Mouse (Mus musculus): ENCODE measurements at regions not wholly inside any gene's neighbourhood (a gene's known extent, or its start where the extent isn't known, plus 50 kb on each side); places are given as distances from the start of the nearest gene placed in this dataset.

- in situ Hi-C loops (cut with MseI, MboI) = no loop called here
Observed at GRCm38 (mm10) chr15:102776218-102776850, 54.4 kb upstream of the Calcoco1 start.

GRCm38 (mm10) chr15:102780626-102781025 is 58.6 kb upstream of the Calcoco1 start:
- in situ Hi-C loops (cut with MseI, MboI) = loop anchor here in 1 of 2 experiments (10.0 kb wide), 1 partner anchor 164 kb away; no protein-coding TSS in a partner anchor

GRCm38 (mm10) chr15:102782988-102783799 is 61.2 kb upstream of the Calcoco1 start:
- in situ Hi-C loops (cut with MseI, MboI) = loop anchor here in 1 of 2 experiments (10.0 kb wide), 1 partner anchor 162 kb away; no protein-coding TSS in a partner anchor

GRCm38 (mm10) chr15:102785055-102785820 is 63.3 kb upstream of the Calcoco1 start:
- in situ Hi-C loops (cut with MseI, MboI) = loop anchor here in 1 of 2 experiments (10.0 kb wide), 1 partner anchor 160 kb away; no protein-coding TSS in a partner anchor

GRCm38 (mm10) chr15:102788846-102789518 is 67.0 kb upstream of the Calcoco1 start:
- in situ Hi-C loops (cut with MseI, MboI) = loop anchor here in 1 of 2 experiments (10.0 kb wide), 1 partner anchor 156 kb away; no protein-coding TSS in a partner anchor

- in situ Hi-C loops (cut with MseI, MboI) = no loop called here
Observed at GRCm38 (mm10) chr15:102797020-102797618, 75.1 kb upstream of the Calcoco1 start.

- in situ Hi-C loops (cut with MseI, MboI) = no loop called here
Observed at GRCm38 (mm10) chr15:102800049-102800448, 78.1 kb upstream of the Calcoco1 start.

GRCm38 (mm10) chr15:102802265-102802813 is 80.4 kb upstream of the Calcoco1 start:
- in situ Hi-C loops (cut with MseI, MboI) = no loop called here

GRCm38 (mm10) chr15:102807353-102807752 is 85.4 kb upstream of the Calcoco1 start:
- in situ Hi-C loops (cut with MseI, MboI) = no loop called here

- in situ Hi-C loops (cut with MseI, MboI) = no loop called here
Observed at GRCm38 (mm10) chr15:102819181-102819580, 97.2 kb upstream of the Calcoco1 start.

GRCm38 (mm10) chr15:102839688-102840087 is 81.2 kb upstream of the Hoxc13 start:
- in situ Hi-C loops (cut with MseI, MboI) = no loop called here

- in situ Hi-C loops (cut with MseI, MboI) = no loop called here
Observed at GRCm38 (mm10) chr15:102862374-102862773, 58.5 kb upstream of the Hoxc13 start.

- in situ Hi-C loops (cut with MseI, MboI) = no loop called here
Observed at GRCm38 (mm10) chr15:102866788-102867187, 54.1 kb upstream of the Hoxc13 start.

Data from mouse trophoblast stem cell (cell line).